Mouse (Mus musculus) bone marrow, adult 2 months (tissue): ENCODE measurements around the gene Tenm1. TPM values are rescaled to one million over a fixed set of nuclear protein-coding genes. Genes with fewer than 3 reads are reported as not detected.

ENCODE experiments used
- H3K27ac ChIP-seq: fragments of 200-500 bp; 2 replicates; pipeline ENCODE4 v1.5.1; 2012; ENCODE audit warnings: low read depth, mild to moderate bottlenecking, control low read depth, inconsistent platforms, low read length; ENCODE audit not compliant: control insufficient read depth, poor library complexity, insufficient read depth
- H3K4me1 ChIP-seq: fragments of 200-500 bp; 2 replicates; pipeline ENCODE4 v1.6.1; 2011; ENCODE audit warnings: low read length; ENCODE audit not compliant: control insufficient read depth, insufficient read depth
- H3K4me3 ChIP-seq: fragments of 200-500 bp; replicated peaks from 2 replicates; pipeline ENCODE3; 2011; ENCODE audit warnings: mild to moderate bottlenecking, low read depth, low read length, control low read depth; ENCODE audit not compliant: control insufficient read depth
- CTCF ChIP-seq: fragments of 200-500 bp; IDR thresholded peaks from 2 replicates; pipeline ENCODE4 v1.5.1; 2011; ENCODE audit warnings: low read length, control low read depth; ENCODE audit not compliant: control insufficient read depth, insufficient read depth
- POLR2A ChIP-seq: fragments of 200-500 bp; IDR thresholded peaks from 2 replicates; pipeline ENCODE4 v1.6.1; 2011; ENCODE audit warnings: low read depth, mild to moderate bottlenecking, control low read depth, low read length, borderline replicate concordance; ENCODE audit not compliant: control insufficient read depth
- WGBS: fragments of 180-500 bp; shearing (Covaris S2); methylation state at CpG from one replicate; pipeline ENCODE4 v1.1.7; 2018; 5-methylcytosine and 5-hydroxymethylcytosine counted together
- polyA plus RNA-seq: library from polyadenylated mRNA; stranded (reverse); fragments of >200 nt; gene quantifications from 2 replicates; pipeline ENCODE4 v1.2.4, GENCODE M21; 2011; ENCODE audit warnings: low replicate concordance; ENCODE audit not compliant: missing spikeins, insufficient read depth, insufficient read length

The Tenm1 gene
- polyA plus RNA-seq, 1 experiment = not detected

GRCm38 (mm10) chrX:43372526-43372925 is 56.4 kb downstream of the Tenm1 start:
- Histone ChIP-seq H3K4me1 (no peaks in the 10 kb centered on the region), H3K27ac (no peak overlapping the region), H3K4me3 (no peak overlapping the region)
- TF ChIP-seq CTCF (no peak), POLR2A (no peak)
- WGBS = 52% methylated on average over 1 of the region's 1 CpGs

DNA sequence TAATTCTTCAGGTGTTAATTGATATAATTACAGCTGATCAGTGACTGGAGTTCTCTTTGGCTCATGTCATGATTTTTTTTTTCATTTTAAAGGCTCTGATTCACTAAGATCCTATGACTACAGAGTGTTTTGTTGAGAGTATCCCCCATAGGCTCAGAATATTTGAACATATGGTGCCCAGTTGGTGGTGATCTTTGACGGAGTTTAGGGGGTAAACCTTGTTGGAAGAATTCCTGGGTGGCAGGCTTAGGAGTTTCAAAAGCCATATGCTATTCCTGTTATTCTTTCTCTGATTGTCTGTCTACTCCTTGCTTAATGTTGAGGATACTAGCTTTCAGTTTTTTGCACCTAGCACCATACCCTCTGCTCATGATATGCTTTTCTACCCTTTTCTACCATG is 109.6 kb downstream of the Tenm1 start:
- no peaks in the 10 kb centered on the region for H3K4me1 ChIP-seq
- H3K4me3 ChIP-seq = no peak overlapping the region
- TF ChIP-seq CTCF (no peak), POLR2A (no peak)
- no peak overlapping the region for H3K27ac ChIP-seq
- WGBS = 76% methylated on average over 1 of the region's 1 CpGs

DNA sequence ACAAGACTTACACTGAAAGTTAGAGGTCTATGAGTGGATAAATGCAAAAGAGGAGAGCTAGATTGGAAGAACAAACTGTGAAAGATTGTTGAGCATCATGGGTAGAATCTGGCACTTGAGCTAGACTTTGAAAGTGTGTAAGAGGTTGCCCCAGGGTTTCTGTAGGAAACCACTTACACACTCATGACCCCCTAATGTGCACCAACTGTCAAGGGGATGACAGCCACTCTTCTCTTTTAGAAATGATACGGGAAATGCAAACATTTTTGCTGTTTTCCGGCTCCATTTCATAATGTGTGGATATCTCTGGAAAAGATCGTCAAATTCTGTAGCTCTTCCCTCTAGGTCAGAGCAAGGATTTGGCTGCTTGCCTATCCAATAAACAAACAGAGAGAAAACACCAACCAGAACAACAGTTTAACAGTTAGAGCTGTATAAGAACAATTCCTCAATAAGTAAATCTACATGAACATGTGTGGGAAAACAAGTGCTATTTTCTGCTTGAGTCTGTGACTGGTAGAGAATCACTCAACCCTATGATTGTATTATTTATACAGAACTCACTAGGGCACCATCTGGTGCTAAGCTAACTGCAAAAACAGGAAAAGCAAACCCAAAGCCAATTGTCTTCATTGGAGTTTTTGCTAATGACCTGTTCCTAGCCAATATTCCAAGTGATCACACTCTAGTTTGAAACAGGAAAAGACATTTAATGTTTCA is 111.0 kb downstream of the Tenm1 start:
- WGBS = 61% methylated on average over 3 of the region's 3 CpGs
- Histone ChIP-seq H3K4me1 (no peaks in the 10 kb centered on the region), H3K4me3 (no peak overlapping the region), H3K27ac (no peak overlapping the region)
- TF ChIP-seq POLR2A (no peak), CTCF (no peak)

DNA sequence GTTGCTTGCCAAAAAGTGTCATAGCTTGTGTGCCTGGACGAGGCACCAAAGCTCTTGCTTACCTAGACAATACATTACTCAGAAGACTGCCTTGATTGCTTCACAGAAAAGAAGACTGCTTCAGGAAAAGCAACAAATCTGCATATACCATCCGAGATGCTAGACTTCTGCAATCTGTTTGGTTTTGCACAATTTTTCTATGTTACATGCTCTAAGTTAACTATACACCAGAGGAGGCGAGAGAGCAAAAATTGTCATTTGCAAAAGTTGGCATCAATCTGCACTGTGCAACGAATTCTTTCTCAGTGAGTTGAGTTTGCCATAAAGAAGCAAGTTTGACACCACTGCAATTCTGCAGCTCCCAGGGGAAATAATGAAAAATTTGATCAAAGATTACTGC is 193.1 kb downstream of the Tenm1 start:
- WGBS = 74% methylated on average over 4 of the region's 4 CpGs

GRCm38 (mm10) chrX:43205003-43205402 is 223.9 kb downstream of the Tenm1 start:
- no peak for TF ChIP-seq POLR2A
- no peak for TF ChIP-seq CTCF
- Histone ChIP-seq H3K4me1 (no peaks in the 10 kb centered on the region), H3K27ac (no peak overlapping the region), H3K4me3 (no peak overlapping the region)
- WGBS = 73% methylated on average over 3 of the region's 3 CpGs

More for the DNA sequence above, 193.1 kb downstream of the Tenm1 start:
- TF ChIP-seq CTCF = no peak
- no peak for TF ChIP-seq POLR2A
- Histone ChIP-seq H3K27ac (no peak overlapping the region), H3K4me1 (no peaks in the 10 kb centered on the region), H3K4me3 (no peak overlapping the region)

GRCm38 (mm10) chrX:43202249-43202783 is 226.6 kb downstream of the Tenm1 start:
- no peaks in the 10 kb centered on the region for H3K4me1 ChIP-seq
- H3K4me3 ChIP-seq = no peak overlapping the region
- 72% methylated on average over 5 of the region's 5 CpGs for WGBS
- TF ChIP-seq POLR2A = no peak
- TF ChIP-seq CTCF = no peak
- no peak overlapping the region for H3K27ac ChIP-seq

- WGBS = 63% methylated on average over 1 of the region's 1 CpGs
- no peak for TF ChIP-seq POLR2A
- no peak for TF ChIP-seq CTCF
- Histone ChIP-seq H3K27ac (no peak overlapping the region), H3K4me3 (no peak overlapping the region), H3K4me1 (no peaks in the 10 kb centered on the region)
Measured at GRCm38 (mm10) chrX:43182975-43183374, 246.0 kb downstream of the Tenm1 start.

DNA sequence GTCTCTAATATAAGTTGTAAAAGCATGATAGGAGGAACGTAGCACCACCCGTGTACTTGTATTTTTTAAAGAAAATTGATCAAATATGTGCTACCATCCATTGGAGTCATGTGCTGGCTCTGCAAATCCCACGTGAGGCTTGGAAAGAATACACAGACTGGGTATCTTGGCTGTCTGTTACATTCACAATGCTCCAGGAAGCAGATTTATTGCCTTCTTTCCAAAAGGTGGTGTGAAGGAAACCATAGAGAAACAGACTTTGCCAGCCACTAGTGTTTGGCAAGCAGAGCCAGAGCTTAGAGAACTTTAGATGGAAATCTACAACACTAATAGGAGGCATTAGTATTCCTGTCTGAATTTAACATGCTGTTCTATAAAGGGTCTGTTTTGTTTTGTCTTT is 277.4 kb downstream of the Tenm1 start:
- no peak overlapping the region for H3K4me3 ChIP-seq
- TF ChIP-seq POLR2A = no peak
- no peak for TF ChIP-seq CTCF
- no peaks in the 10 kb centered on the region for H3K4me1 ChIP-seq
- H3K27ac ChIP-seq = no peak overlapping the region
- 59% methylated on average over 3 of the region's 3 CpGs for WGBS
